Mouse (Mus musculus) embryonic facial prominence, embryonic 11.5 days (tissue): ENCODE data around the gene Mcrs1. TPM values are rescaled to one million over a fixed set of nuclear protein-coding genes. Genes with fewer than 3 reads are reported as not detected.
"Not testable (repeated sequence)": the region's sequence is repeated elsewhere in the genome, so short reads cannot be mapped to it uniquely, and the experiment has no call there.

Source experiments
- ATAC-seq: fragments of 200-750 bp; cut with Nextera tagmentation; replicated peaks from 2 replicates; pipeline ENCODE4 v1.8.0; 2017; ENCODE audit warnings: low read depth; ENCODE audit not compliant: insufficient number of reproducible peaks, low FRiP score, low TSS enrichment
- DNase-seq: peaks from one replicate; pipeline ENCODE4 v3.0.0-alpha.2; 2015; ENCODE audit warnings: low spot score
- H3K27ac ChIP-seq: fragments of 300-500 bp; sonication (generic); replicated peaks from 2 replicates; pipeline ENCODE4 v1.5.1; 2014; ENCODE audit warnings: mild to moderate bottlenecking, low read depth, low read length, control low read depth
- H3K27me3 ChIP-seq: fragments of 300-500 bp; sonication (generic); 2 replicates; pipeline ENCODE4 v1.6.1; 2014; ENCODE audit warnings: mild to moderate bottlenecking, low read length, moderate library complexity, mixed read lengths; ENCODE audit not compliant: control insufficient read depth, insufficient read depth
- H3K36me3 ChIP-seq: fragments of 300-500 bp; sonication (generic); replicated peaks from 2 replicates; pipeline ENCODE4 v1.6.1; 2014; ENCODE audit warnings: low read depth, mild to moderate bottlenecking, low read length, moderate library complexity, mixed read lengths; ENCODE audit not compliant: control insufficient read depth, insufficient read depth
- H3K4me1 ChIP-seq: fragments of 300-500 bp; sonication (generic); 2 replicates; pipeline ENCODE4 v1.6.1; 2014; ENCODE audit warnings: low read length, mixed read lengths; ENCODE audit not compliant: control insufficient read depth, insufficient read depth
- H3K4me2 ChIP-seq: fragments of 300-500 bp; sonication (generic); 2 replicates; pipeline ENCODE4 v1.6.1; 2014; ENCODE audit warnings: low read depth, mild to moderate bottlenecking, control low read depth, low read length, moderate library complexity
- H3K4me3 ChIP-seq: fragments of 300-500 bp; sonication (generic); 2 replicates; pipeline ENCODE4 v1.5.1; 2014; ENCODE audit warnings: low read depth, low read length, control low read depth
- H3K9ac ChIP-seq: fragments of 300-500 bp; sonication (generic); replicated peaks from 2 replicates; pipeline ENCODE4 v1.6.1; 2014; ENCODE audit warnings: mild to moderate bottlenecking, control low read depth, low read length
- H3K9me3 ChIP-seq: fragments of 300-500 bp; sonication (generic); replicated peaks from 2 replicates; pipeline ENCODE4 v1.6.1; 2016; ENCODE audit warnings: mild to moderate bottlenecking, low read length, inconsistent platforms, mixed read lengths; ENCODE audit not compliant: control insufficient read depth
- WGBS: fragments of 180-500 bp; shearing (Covaris S2); extraction: QIAGEN DNeasy Blood & Tissue Kit; methylation state at CpG from one replicate; pipeline ENCODE4 v1.1.7; 2014; 5-methylcytosine and 5-hydroxymethylcytosine counted together
- polyA plus RNA-seq: library from polyadenylated mRNA; unstranded; fragments of >200 nt; fragmentation: Nextera tagmentation; extraction: Ambion mirVana; gene quantifications from 2 replicates; pipeline ENCODE4 v1.2.1, GENCODE M21; 2014

Mcrs1 gene
- polyA plus RNA-seq, 1 experiment from 2014 or later = 161 TPM

- no peak overlapping the region for H3K27ac ChIP-seq
- no peaks in the 10 kb centered on the region for H3K27me3 ChIP-seq
- no peak overlapping the region; the same call in 1 of the 2 replicates for H3K4me2 ChIP-seq
- 63% methylated on average over 8 of the region's 8 CpGs for WGBS
- H3K9ac ChIP-seq = no peak overlapping the region
- ATAC-seq = peak; percentile 68
- H3K4me1 ChIP-seq = no peaks in the 10 kb centered on the region
- no peaks in the 10 kb centered on the region for H3K9me3 ChIP-seq
- no peak for DNase-seq
- no peak overlapping the region for H3K4me3 ChIP-seq
- H3K36me3 ChIP-seq = no peaks in the 10 kb centered on the region
These were observed 7.5 kb upstream of the Mcrs1 start for GRCm38 (mm10) chr15:99259167-99259729.

- Histone ChIP-seq H3K9ac (no peak overlapping the region), H3K27ac (no peak overlapping the region), H3K27me3 (no peaks in the 10 kb centered on the region), H3K4me1 (no peaks in the 10 kb centered on the region; the same call in 1 of the 2 replicates), H3K4me2 (no peak overlapping the region), H3K36me3 (no peaks in the 10 kb centered on the region), H3K4me3 (no peak overlapping the region), H3K9me3 (no peaks in the 10 kb centered on the region)
- DNase-seq (no peak), ATAC-seq (no peak)
- WGBS = 88% methylated on average over 6 of the region's 6 CpGs
These were observed 3.5 kb upstream of the Mcrs1 start for GRCm38 (mm10) chr15:99255241-99255749.

GRCm38 (mm10) chr15:99254477-99255005 lies 2.8 kb upstream of the Mcrs1 start:
- Histone ChIP-seq H3K4me1 (no peaks in the 10 kb centered on the region; the same call in 1 of the 2 replicates), H3K4me3 (no peak overlapping the region), H3K9me3 (no peaks in the 10 kb centered on the region), H3K27ac (no peak overlapping the region), H3K36me3 (no peaks in the 10 kb centered on the region), H3K4me2 (no peak overlapping the region), H3K27me3 (no peaks in the 10 kb centered on the region), H3K9ac (no peak overlapping the region)
- DNase-seq (no peak), ATAC-seq (no peak)
- WGBS = 79% methylated on average over 2 of the region's 2 CpGs

- H3K4me2 ChIP-seq = no peak overlapping the region
- no peak overlapping the region for H3K9ac ChIP-seq
- 93% methylated on average over 6 of the region's 6 CpGs for WGBS
- DNase-seq = no peak
- no peaks in the 10 kb centered on the region for H3K27me3 ChIP-seq
- H3K4me3 ChIP-seq = no peak overlapping the region
- ATAC-seq = no peak
- H3K27ac ChIP-seq = no peak overlapping the region
- H3K4me1 ChIP-seq = no peaks in the 10 kb centered on the region; the same call in 1 of the 2 replicates
- H3K36me3 ChIP-seq = no peaks in the 10 kb centered on the region
- no peaks in the 10 kb centered on the region for H3K9me3 ChIP-seq
These were observed 2.0 kb upstream of the Mcrs1 start for GRCm38 (mm10) chr15:99253772-99254171.

- not testable (repeated sequence) for H3K27me3 ChIP-seq, H3K9me3 ChIP-seq, H3K9ac ChIP-seq, H3K36me3 ChIP-seq, H3K4me2 ChIP-seq, DNase-seq, H3K4me1 ChIP-seq, H3K4me3 ChIP-seq, ATAC-seq
- WGBS = 33% methylated on average over 2 of the region's 2 CpGs
- H3K27ac ChIP-seq = peak overlapping the region; percentile 92; the same call in 1 of the 2 replicates
These were observed 1.4 kb upstream of the Mcrs1 start for GRCm38 (mm10) chr15:99253175-99253479.

GRCm38 (mm10) chr15:99252381-99253174 lies 817 bp upstream of the Mcrs1 start:
- peak overlapping the region; percentile 64 for H3K9ac ChIP-seq
- no peaks in the 10 kb centered on the region for H3K9me3 ChIP-seq
- H3K4me2 ChIP-seq = peak overlapping the region; percentile 81
- DNase-seq (no peak), ATAC-seq (peak; percentile 19; the same call in 1 of the 2 replicates)
- no peaks in the 10 kb centered on the region for H3K27me3 ChIP-seq
- no peaks in the 10 kb centered on the region for H3K36me3 ChIP-seq
- peak overlapping the region; percentile 55 for H3K4me3 ChIP-seq
- H3K27ac ChIP-seq = peak overlapping the region; percentile 92
- no peaks in the 10 kb centered on the region; the same call in 1 of the 2 replicates for H3K4me1 ChIP-seq
- WGBS = 4% methylated on average over 22 of the region's 22 CpGs

GRCm38 (mm10) chr15:99251111-99251510 lies 650 bp downstream of the Mcrs1 start:
- 3% methylated on average over 14 of the region's 15 CpGs for WGBS
- not testable (repeated sequence) for H3K27ac ChIP-seq, H3K9me3 ChIP-seq, H3K27me3 ChIP-seq, H3K4me1 ChIP-seq, H3K36me3 ChIP-seq, DNase-seq
- Histone ChIP-seq H3K4me2 (peak overlapping the region; percentile 51), H3K9ac (peak overlapping the region; percentile 57), H3K4me3 (peak overlapping the region; percentile 55)
- peak; percentile 24 for ATAC-seq

- WGBS = 91% methylated on average over 11 of the region's 11 CpGs
- DNase-seq (no peak), ATAC-seq (no peak)
- H3K9ac ChIP-seq = no peak overlapping the region
- H3K4me1 ChIP-seq = no peaks in the 10 kb centered on the region; the same call in 1 of the 2 replicates
- H3K4me3 ChIP-seq = no peak overlapping the region
- no peaks in the 10 kb centered on the region for H3K9me3 ChIP-seq
- H3K27me3 ChIP-seq = no peaks in the 10 kb centered on the region
- H3K36me3 ChIP-seq = peaks cover 3% of the 10 kb centered on the region
- H3K4me2 ChIP-seq = no peak overlapping the region
- H3K27ac ChIP-seq = no peak overlapping the region
These were observed 1.8 kb downstream of the Mcrs1 start for GRCm38 (mm10) chr15:99249938-99250337.
